Mouse (Mus musculus): ENCODE measurements at regions not wholly inside any gene's neighbourhood (a gene's known extent, or its start where the extent isn't known, plus 50 kb on each side); places are given as distances from the start of the nearest gene placed in this dataset.

DNA sequence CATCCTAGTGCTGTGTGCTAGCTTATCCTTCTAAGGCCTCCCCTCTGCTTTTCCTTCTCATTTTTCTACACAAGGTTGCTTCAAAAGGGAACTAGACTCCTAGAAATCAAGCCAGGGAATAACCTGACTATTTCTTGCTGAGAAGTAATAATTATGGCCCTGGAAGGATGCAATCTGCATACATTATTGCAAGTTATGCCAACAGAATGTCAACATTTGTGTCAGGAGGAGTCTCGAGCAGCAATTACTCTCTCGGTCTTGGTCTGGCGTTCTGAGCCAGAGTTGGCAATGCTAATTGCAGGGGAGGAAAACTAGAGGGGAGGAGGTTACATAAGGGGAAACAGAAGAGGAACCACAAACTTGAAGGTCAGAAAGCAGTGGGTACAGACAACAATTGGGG is 441.3 kb upstream of the Brinp1 start:
- 80% methylated on average over 3 of the region's 3 CpGs for WGBS
- H3K4me3 ChIP-seq (replicated peaks), result no peak overlapping the region
- ATAC-seq (ENCODE audit: low FRiP score), result no peak

DNA sequence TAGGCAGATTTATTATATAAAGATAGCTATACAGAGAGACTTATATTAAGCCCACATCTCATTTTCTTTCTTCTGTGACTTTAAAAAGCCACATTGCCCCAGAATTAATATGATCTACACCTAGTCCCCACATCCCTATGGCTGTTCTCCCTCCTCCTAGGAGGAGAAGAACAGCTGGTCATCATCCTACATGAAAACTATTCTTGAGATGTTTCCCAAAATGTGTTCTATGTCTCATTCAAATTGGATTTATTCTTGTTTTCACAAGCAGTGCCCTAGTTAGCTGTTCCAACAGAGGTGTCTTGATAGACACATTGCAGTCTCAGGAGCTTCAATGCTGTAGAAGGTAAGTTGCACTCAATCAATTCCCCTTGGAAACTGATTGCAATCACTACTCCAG is 429.1 kb upstream of the Brinp1 start:
- no peaks in the 10 kb centered on the region for H3K36me3 ChIP-seq (replicated peaks)

More for the DNA sequence above, 441.3 kb upstream of the Brinp1 start:
- Histone ChIP-seq H3K4me2 (no peak overlapping the region), H3K36me3 (replicated peaks) (no peaks in the 10 kb centered on the region), H3K4me1 (no peaks in the 10 kb centered on the region), H3K9me3 (no peaks in the 10 kb centered on the region), H3K9ac (no peak overlapping the region), H3K27ac (no peak overlapping the region), H3K27me3 (no peaks in the 10 kb centered on the region)

DNA sequence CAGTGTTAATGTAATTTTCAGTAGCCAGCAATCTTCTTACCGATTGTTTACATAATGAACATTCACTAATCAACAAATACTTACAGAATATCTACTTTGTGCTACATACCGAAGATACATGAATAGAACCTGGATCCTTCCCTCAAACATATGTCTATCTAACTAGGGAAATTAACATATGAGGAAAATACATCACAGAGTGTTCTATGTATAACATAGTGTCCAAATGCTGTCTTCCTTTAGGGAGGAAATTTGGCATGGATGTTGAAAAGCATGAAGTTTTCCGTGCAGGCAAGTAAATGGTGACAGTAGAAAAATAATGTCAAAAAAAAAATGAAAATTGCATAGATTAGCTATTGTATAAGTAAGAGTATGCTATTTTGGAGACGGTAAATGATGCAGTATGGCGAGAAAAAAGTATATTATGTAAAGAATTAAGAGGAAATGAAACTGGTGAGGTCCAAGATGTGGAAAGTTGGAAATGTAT is 392.8 kb upstream of the Brinp1 start:
- no peak for ATAC-seq (ENCODE audit: low FRiP score)
- H3K4me2 ChIP-seq, result no peak overlapping the region
- H3K9me3 ChIP-seq, result no peaks in the 10 kb centered on the region
- no peak overlapping the region for H3K27ac ChIP-seq
- no peaks in the 10 kb centered on the region for H3K4me1 ChIP-seq
- WGBS, result 88% methylated on average over 5 of the region's 5 CpGs
- H3K36me3 ChIP-seq (replicated peaks), result no peaks in the 10 kb centered on the region
- no peak overlapping the region for H3K4me3 ChIP-seq (replicated peaks)
- no peaks in the 10 kb centered on the region for H3K27me3 ChIP-seq
- H3K9ac ChIP-seq, result no peak overlapping the region

More for the DNA sequence above, 429.1 kb upstream of the Brinp1 start:
- Histone ChIP-seq H3K4me3 (replicated peaks) (no peak overlapping the region), H3K9ac (no peak overlapping the region), H3K27ac (no peak overlapping the region), H3K9me3 (no peaks in the 10 kb centered on the region), H3K4me1 (no peaks in the 10 kb centered on the region), H3K4me2 (no peak overlapping the region), H3K27me3 (no peaks in the 10 kb centered on the region)
- ATAC-seq (ENCODE audit: low FRiP score), result no peak

DNA sequence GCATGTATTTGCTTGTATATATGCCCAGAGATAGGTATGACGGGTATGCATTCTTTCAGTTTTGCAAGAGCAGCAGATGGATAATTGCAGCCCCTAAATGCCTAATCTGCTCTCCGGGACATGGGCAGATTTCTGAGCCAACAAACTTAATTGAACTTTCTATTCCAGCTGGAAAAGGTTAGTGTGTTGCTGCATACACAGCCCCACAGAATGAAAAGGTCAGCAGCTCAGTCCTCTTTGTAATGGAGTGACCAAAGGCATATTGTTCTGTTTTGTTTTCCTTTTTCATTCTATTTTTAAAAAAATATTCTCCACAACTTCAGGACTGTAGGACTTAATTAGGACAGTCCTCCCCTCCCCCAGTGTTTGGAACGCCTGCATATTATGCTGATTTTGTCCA is 373.4 kb upstream of the Brinp1 start:
- Histone ChIP-seq H3K27ac (no peak overlapping the region), H3K27me3 (no peaks in the 10 kb centered on the region), H3K4me3 (replicated peaks) (no peak overlapping the region), H3K4me1 (no peaks in the 10 kb centered on the region), H3K9me3 (no peaks in the 10 kb centered on the region), H3K4me2 (no peak overlapping the region), H3K9ac (no peak overlapping the region), H3K36me3 (replicated peaks) (no peaks in the 10 kb centered on the region)
- WGBS, result 27% methylated on average over 3 of the region's 3 CpGs
- ATAC-seq (ENCODE audit: low FRiP score), result no peak
